In genomic region chr6:52157466-52158275, GRCm38 (mm10) we compare ENCODE assay signal across 8 mouse cellular contexts. TPM values are rescaled to one million over a fixed set of nuclear protein-coding genes. Genes with fewer than 3 reads are reported as not detected.
DNase-seq lines count a peak whose midpoint lies in the region; ATAC-seq and TF ChIP-seq lines count a peak whose summit lies in the region.

No protein-coding gene starts in this region.

- H3K9ac ChIP-seq in heart, embryonic 12.5 days = no peak overlapping the region
- H3K9ac ChIP-seq in hindbrain, embryonic 11.5 days (ENCODE audit: low read depth, low read length) = peak overlapping the region; percentile 44; the same call in 1 of the 2 replicates
- no peak overlapping the region for H3K9ac ChIP-seq in midbrain, embryonic 11.5 days (ENCODE audit: low read length)

- ATAC-seq in heart, embryonic 12.5 days (ENCODE audit: insufficient number of reproducible peaks, low FRiP score) = 0 out of 2 replicates have a peak, but pooled peaks have one; percentile 19
- peak; percentile 19 for ATAC-seq in Patski
- ATAC-seq in hindbrain, embryonic 11.5 days (ENCODE audit: low FRiP score) = peak; percentile 63; the same call in 1 of the 2 replicates
- peak; percentile 68 for ATAC-seq in midbrain, embryonic 11.5 days (ENCODE audit: low FRiP score)

- in situ Hi-C loops in Patski (cut with MboI; ENCODE audit: low pct_unique_long_range_greater_than_20kb) = no loop called here

- no peaks in the 10 kb centered on the region for H3K36me3 ChIP-seq in heart, embryonic 12.5 days
- no peaks in the 10 kb centered on the region for H3K36me3 ChIP-seq in hindbrain, embryonic 11.5 days (ENCODE audit: control insufficient read depth, insufficient read depth, low read length)
- H3K36me3 ChIP-seq in midbrain, embryonic 11.5 days (ENCODE audit: control insufficient read depth, insufficient read depth, low read length) = no peaks in the 10 kb centered on the region

- WGBS in heart, embryonic 12.5 days = 1% methylated on average over 32 of the region's 32 CpGs
- 1% methylated on average over 32 of the region's 32 CpGs for WGBS in hindbrain, embryonic 11.5 days
- 1% methylated on average over 32 of the region's 32 CpGs for WGBS in midbrain, embryonic 11.5 days

- H3K27ac ChIP-seq in heart, embryonic 12.5 days (ENCODE audit: poor library complexity, severe bottlenecking) = no peak overlapping the region
- peak overlapping the region; percentile 37; the same call in 1 of the 2 replicates for H3K27ac ChIP-seq in hindbrain, embryonic 11.5 days (ENCODE audit: low read depth, low read length)
- no peak overlapping the region for H3K27ac ChIP-seq in midbrain, embryonic 11.5 days (ENCODE audit: low read depth, low read length)

- POLR2A ChIA-PET in Patski (lab: Charles Lee) = interaction anchor here (1.0 to 1.5 kb wide), 3 partner anchors 10 to 54 kb away, joined by 3 to 6 read pairs (median 3); partner anchors contain the start of gene 5730596B20Rik

- no peak for TF ChIP-seq CTCF in Patski (IDR thresholded peaks at IDR 0.05)

- CTCF ChIA-PET in Patski (lab: Charles Lee) = no interaction called here

- peak overlapping the region; percentile 70 for H3K4me3 ChIP-seq in heart, embryonic 12.5 days
- H3K4me3 ChIP-seq in hindbrain, embryonic 11.5 days (ENCODE audit: low read depth, low read length) = peak overlapping the region; percentile 76
- peak overlapping the region; percentile 38 for H3K4me3 ChIP-seq in midbrain, embryonic 11.5 days (ENCODE audit: low read depth, low read length)

- peak overlapping the region; percentile 98 for H3K4me2 ChIP-seq in heart, embryonic 12.5 days
- H3K4me2 ChIP-seq in hindbrain, embryonic 11.5 days (replicated peaks; ENCODE audit: low read depth, low read length) = peak overlapping the region; percentile 95
- peak overlapping the region; percentile 73 for H3K4me2 ChIP-seq in midbrain, embryonic 11.5 days

- peaks cover 89% of the 10 kb centered on the region for H3K27me3 ChIP-seq in heart, embryonic 12.5 days (replicated peaks)
- no peaks in the 10 kb centered on the region for H3K27me3 ChIP-seq in Patski
- H3K27me3 ChIP-seq in hindbrain, embryonic 11.5 days (ENCODE audit: control insufficient read depth, insufficient read depth, low read length) = peaks cover 56% of the 10 kb centered on the region
- peaks cover 97% of the 10 kb centered on the region for H3K27me3 ChIP-seq in midbrain, embryonic 11.5 days (ENCODE audit: control insufficient read depth, insufficient read depth, low read length)

- H3K4me1 ChIP-seq in heart, embryonic 12.5 days (replicated peaks) = peaks cover 22% of the 10 kb centered on the region
- H3K4me1 ChIP-seq in hindbrain, embryonic 11.5 days (replicated peaks; ENCODE audit: control insufficient read depth, insufficient read depth, low read length) = no peaks in the 10 kb centered on the region
- peaks cover 8% of the 10 kb centered on the region; the same call in 1 of the 2 replicates for H3K4me1 ChIP-seq in midbrain, embryonic 11.5 days (ENCODE audit: control insufficient read depth, insufficient read depth, low read length)

- no peaks in the 10 kb centered on the region for H3K9me3 ChIP-seq in heart, embryonic 12.5 days (replicated peaks)
- no peaks in the 10 kb centered on the region for H3K9me3 ChIP-seq in hindbrain, embryonic 11.5 days (ENCODE audit: control insufficient read depth, low read length)
- H3K9me3 ChIP-seq in midbrain, embryonic 11.5 days (ENCODE audit: control insufficient read depth, low read length) = no peaks in the 10 kb centered on the region

- no peak for DNase-seq in heart, adult 9 months (ENCODE audit: low spot score in 2 of 2)
- DNase-seq in Patski (ENCODE audit: low read depth, low spot score) = no peak
- peak; percentile 44 for DNase-seq in hindbrain, embryonic 11.5 days (ENCODE audit: low spot score)
- peak; percentile 90 for DNase-seq in midbrain, embryonic 11.5 days (ENCODE audit: low spot score, missing footprints)
- no peak for DNase-seq in spleen, postnatal 4 days (ENCODE audit: low spot score in 2 of 2)
- DNase-seq in gastrocnemius, adult 8-10 months (ENCODE audit: low spot score in 2 of 2) = no peak
- no peak for DNase-seq in lung, postnatal 25 days (ENCODE audit: low spot score)

RNA-seq across cellular contexts. Expression of gene Hoxa1, which starts 0.4 kb away (rescaled TPM):
- 0.89 and 1.3 TPM in 2 replicates for polyA plus RNA-seq in heart, embryonic 12.5 days (2016; fragmentation: Nextera tagmentation; extraction: Ambion mirVana)
- 3.6 TPM for polyA plus RNA-seq in Patski (2021)
- 4.0 and 4.1 TPM in 2 replicates for polyA plus RNA-seq in hindbrain, embryonic 11.5 days (2014; fragmentation: Nextera tagmentation; extraction: Ambion mirVana)
- 0.53 and 0.63 TPM in 2 replicates for polyA plus RNA-seq in midbrain, embryonic 11.5 days (2014; fragmentation: Nextera tagmentation; extraction: Ambion mirVana)
- under 1 TPM in 2 of 4 experiments, not detected in 2; 0.16 to 0.17 TPM for total RNA-seq in gastrocnemius, adult 8-10 months (2022)

RNA-seq across cellular contexts. Expression of gene Hoxa2, which starts 7.0 kb away (rescaled TPM):
- polyA plus RNA-seq in heart, embryonic 12.5 days (2016; fragmentation: Nextera tagmentation; extraction: Ambion mirVana) = 0.98 and 1.2 TPM in 2 replicates
- polyA plus RNA-seq in Patski (2021) = 2.8 TPM
- polyA plus RNA-seq in hindbrain, embryonic 11.5 days (2014; fragmentation: Nextera tagmentation; extraction: Ambion mirVana) = 63.7 and 68.1 TPM in 2 replicates
- 0.14 and 0.26 TPM in 2 replicates for polyA plus RNA-seq in midbrain, embryonic 11.5 days (2014; fragmentation: Nextera tagmentation; extraction: Ambion mirVana)
- total RNA-seq in gastrocnemius, adult 8-10 months (2022) = under 1 TPM; 0.19 to 0.65 (median 0.58) TPM

RNA-seq across cellular contexts. Expression of gene 5730596B20Rik, which starts 19.6 kb away (rescaled TPM):
- polyA plus RNA-seq in heart, embryonic 12.5 days (2016; fragmentation: Nextera tagmentation; extraction: Ambion mirVana) = 0.15 and 0.36 TPM in 2 replicates
- 1.6 TPM for polyA plus RNA-seq in Patski (2021)
- polyA plus RNA-seq in hindbrain, embryonic 11.5 days (2014; fragmentation: Nextera tagmentation; extraction: Ambion mirVana) = 4.9 and 5.4 TPM in 2 replicates
- not detected in 2 replicates for polyA plus RNA-seq in midbrain, embryonic 11.5 days (2014; fragmentation: Nextera tagmentation; extraction: Ambion mirVana)
- under 1 TPM in 1 of 4 experiments, not detected in 3; 0.13 TPM for total RNA-seq in gastrocnemius, adult 8-10 months (2022)

RNA-seq across cellular contexts. Expression of gene Hoxa4, which starts 33.9 kb away (rescaled TPM):
- 0.38 and 0.39 TPM in 2 replicates for polyA plus RNA-seq in heart, embryonic 12.5 days (2016; fragmentation: Nextera tagmentation; extraction: Ambion mirVana)
- 2.5 TPM for polyA plus RNA-seq in Patski (2021)
- polyA plus RNA-seq in hindbrain, embryonic 11.5 days (2014; fragmentation: Nextera tagmentation; extraction: Ambion mirVana) = 11.9 and 12.8 TPM in 2 replicates
- not detected in 2 replicates for polyA plus RNA-seq in midbrain, embryonic 11.5 days (2014; fragmentation: Nextera tagmentation; extraction: Ambion mirVana)
- 1 to 10 TPM; 1.8 to 2.8 (median 2.1) TPM for total RNA-seq in gastrocnemius, adult 8-10 months (2022)

RNA-seq across cellular contexts. Expression of gene Hoxa5, which starts 46.7 kb away (rescaled TPM):
- 0.96 and 1.7 TPM in 2 replicates for polyA plus RNA-seq in heart, embryonic 12.5 days (2016; fragmentation: Nextera tagmentation; extraction: Ambion mirVana)
- 21.4 TPM for polyA plus RNA-seq in Patski (2021)
- polyA plus RNA-seq in hindbrain, embryonic 11.5 days (2014; fragmentation: Nextera tagmentation; extraction: Ambion mirVana) = 23.8 and 39.3 TPM in 2 replicates
- polyA plus RNA-seq in midbrain, embryonic 11.5 days (2014; fragmentation: Nextera tagmentation; extraction: Ambion mirVana) = not detected in 2 replicates
- 1 to 10 TPM; 1.2 to 1.9 (median 1.5) TPM for total RNA-seq in gastrocnemius, adult 8-10 months (2022)

Comparison
In these comparisons a context has a peak if more than half of its experiments do, and no peak if none do; other contexts are left out.
1. DNase-seq: peak in hindbrain, embryonic 11.5 days (single experiment) and midbrain, embryonic 11.5 days (single experiment); none in heart, adult 9 months (0 of 2), Patski (single experiment), spleen, postnatal 4 days (0 of 2), gastrocnemius, adult 8-10 months (0 of 2) and lung, postnatal 25 days (single experiment).
2. RNA of gene Hoxa2, which starts 7.0 kb away (polyA plus RNA-seq): 63.7 to 68.1 TPM in hindbrain, embryonic 11.5 days; 2.8 TPM in Patski (single experiment), 0.98 to 1.2 TPM in heart, embryonic 12.5 days and 0.14 to 0.26 TPM in midbrain, embryonic 11.5 days; every median in the first group is over 10 times any median in the second.
3. Peak in every context shown above with its lines, with median percentiles within 50 percentile points of each other: ATAC-seq, H3K4me2 ChIP-seq and H3K4me3 ChIP-seq.